Mouse (Mus musculus) ES-Bruce4 (cell line): ENCODE measurements around the gene S1pr4.

ENCODE experiments used
- CTCF ChIP-seq: IDR thresholded peaks from one replicate; pipeline ENCODE4 v1.8.1; 2011; ENCODE audit warnings: low read depth, low read length
- POLR2A ChIP-seq: IDR thresholded peaks from one replicate; pipeline ENCODE4 v1.8.1; 2011; ENCODE audit warnings: low read length; ENCODE audit not compliant: insufficient read depth

DNA sequence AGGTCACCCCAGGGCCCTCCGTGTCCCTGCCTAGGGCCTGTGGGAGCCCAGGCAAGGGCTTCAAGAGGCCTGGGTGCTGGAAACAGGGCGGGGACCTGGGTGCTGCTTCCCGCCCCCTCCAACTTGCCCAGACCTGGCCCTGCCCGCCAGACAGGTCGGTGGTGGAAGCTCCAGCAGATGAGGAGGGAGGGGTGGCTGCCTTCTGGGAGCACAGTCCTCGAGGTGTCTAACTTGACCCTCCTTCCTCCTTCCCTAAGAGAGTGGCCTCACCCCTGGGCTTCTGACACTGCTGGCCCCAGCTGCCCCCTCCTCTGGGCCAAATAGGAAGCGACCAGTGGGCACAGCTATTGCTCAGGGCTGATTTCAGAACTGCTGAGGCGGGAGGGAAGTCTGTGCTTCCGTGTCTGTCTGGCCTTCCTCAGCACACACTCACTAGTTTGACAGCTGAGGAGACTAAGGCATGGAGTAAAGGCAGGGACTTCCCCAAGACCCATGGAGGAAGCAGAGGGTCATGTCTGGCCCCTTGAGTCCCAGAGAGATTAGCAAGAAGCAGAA is 24.2 kb upstream of the S1pr4 start, which contains the start of gene Gna15:
- TF ChIP-seq POLR2A, result no peak
- TF ChIP-seq CTCF, result no peak
